Mouse (Mus musculus) limb, embryonic 15.5 days (tissue): ENCODE measurements at regions not wholly inside any gene's neighbourhood (a gene's known extent, or its start where the extent isn't known, plus 50 kb on each side); places are given as distances from the start of the nearest gene placed in this dataset.

Source experiments
- ATAC-seq: fragments of 200-750 bp; cut with Nextera tagmentation; 2 replicates; pipeline ENCODE4 v1.8.0; 2017; ENCODE audit warnings: low read depth, moderate TSS enrichment; ENCODE audit not compliant: insufficient number of reproducible peaks, low FRiP score, low TSS enrichment
- H3K27ac ChIP-seq: fragments of 300-500 bp; sonication (generic); 2 replicates; pipeline ENCODE4 v1.5.1; 2015; ENCODE audit warnings: moderate library complexity, mild to moderate bottlenecking, inconsistent platforms
- H3K27me3 ChIP-seq: fragments of 300-500 bp; sonication (generic); 2 replicates; pipeline ENCODE4 v1.6.1; 2015; ENCODE audit warnings: inconsistent platforms
- H3K36me3 ChIP-seq: fragments of 300-500 bp; sonication (generic); 2 replicates; pipeline ENCODE4 v1.6.1; 2015; ENCODE audit warnings: inconsistent platforms
- H3K4me1 ChIP-seq: fragments of 300-500 bp; sonication (generic); 2 replicates; pipeline ENCODE4 v1.6.1; 2015; ENCODE audit warnings: inconsistent platforms
- H3K4me2 ChIP-seq: fragments of 300-500 bp; sonication (generic); 2 replicates; pipeline ENCODE4 v1.6.1; 2015; ENCODE audit warnings: mild to moderate bottlenecking, inconsistent platforms
- H3K4me3 ChIP-seq: fragments of 300-500 bp; sonication (generic); 2 replicates; pipeline ENCODE4 v1.5.1; 2015; ENCODE audit warnings: mild to moderate bottlenecking, inconsistent platforms
- H3K9ac ChIP-seq: fragments of 300-500 bp; sonication (generic); 2 replicates; pipeline ENCODE4 v1.6.1; 2015; ENCODE audit warnings: inconsistent platforms
- H3K9me3 ChIP-seq: fragments of 300-500 bp; sonication (generic); 2 replicates; pipeline ENCODE4 v1.6.1; 2016; ENCODE audit warnings: inconsistent platforms
- WGBS: fragments of 180-500 bp; shearing (Covaris S2); methylation state at CpG from one replicate; pipeline ENCODE4 v1.1.7; 2015; 5-methylcytosine and 5-hydroxymethylcytosine counted together

- 33% methylated on average over 3 of the region's 3 CpGs for WGBS
- no peaks in the 10 kb centered on the region for H3K36me3 ChIP-seq
- H3K4me2 ChIP-seq: no peak overlapping the region
- H3K27me3 ChIP-seq: no peaks in the 10 kb centered on the region
- H3K9me3 ChIP-seq: no peaks in the 10 kb centered on the region; the same call in 1 of the 2 replicates
- no peak overlapping the region for H3K9ac ChIP-seq
- H3K27ac ChIP-seq: no peak overlapping the region
- H3K4me3 ChIP-seq: no peak overlapping the region
- peaks cover 3% of the 10 kb centered on the region for H3K4me1 ChIP-seq
- no peak for ATAC-seq
These were observed 92.0 kb upstream of the Zfp644 start for GRCm38 (mm10) chr5:106789136-106789535.

GRCm38 (mm10) chr5:106785065-106785464 is 88.0 kb upstream of the Zfp644 start:
- Histone ChIP-seq H3K36me3 (no peaks in the 10 kb centered on the region), H3K9me3 (no peaks in the 10 kb centered on the region; the same call in 1 of the 2 replicates), H3K4me3 (no peak overlapping the region), H3K27ac (no peak overlapping the region), H3K4me1 (peaks cover 8% of the 10 kb centered on the region), H3K4me2 (no peak overlapping the region), H3K9ac (no peak overlapping the region), H3K27me3 (no peaks in the 10 kb centered on the region)
- 88% methylated on average over 2 of the region's 2 CpGs for WGBS
- ATAC-seq: no peak

GRCm38 (mm10) chr5:106783864-106784609 is 87.0 kb upstream of the Zfp644 start:
- Histone ChIP-seq H3K4me2 (peak overlapping the region; percentile 46), H3K27ac (no peak overlapping the region), H3K36me3 (no peaks in the 10 kb centered on the region), H3K9me3 (no peaks in the 10 kb centered on the region; the same call in 1 of the 2 replicates), H3K4me3 (peak overlapping the region; percentile 23), H3K9ac (no peak overlapping the region), H3K4me1 (peaks cover 8% of the 10 kb centered on the region), H3K27me3 (no peaks in the 10 kb centered on the region)
- ATAC-seq: no peak
- 13% methylated on average over 11 of the region's 11 CpGs for WGBS

- WGBS: 90% methylated on average over 10 of the region's 10 CpGs
- H3K27ac ChIP-seq: no peak overlapping the region
- ATAC-seq: no peak
- no peaks in the 10 kb centered on the region; the same call in 1 of the 2 replicates for H3K9me3 ChIP-seq
- H3K36me3 ChIP-seq: no peaks in the 10 kb centered on the region
- H3K9ac ChIP-seq: no peak overlapping the region
- H3K4me3 ChIP-seq: no peak overlapping the region
- no peaks in the 10 kb centered on the region for H3K27me3 ChIP-seq
- H3K4me1 ChIP-seq: peaks cover 8% of the 10 kb centered on the region
- no peak overlapping the region for H3K4me2 ChIP-seq
These were observed 83.7 kb upstream of the Zfp644 start for GRCm38 (mm10) chr5:106780749-106781148.

GRCm38 (mm10) chr5:106778176-106778781 is 81.2 kb upstream of the Zfp644 start:
- Histone ChIP-seq H3K9ac (no peak overlapping the region), H3K4me3 (no peak overlapping the region), H3K27ac (no peak overlapping the region), H3K27me3 (no peaks in the 10 kb centered on the region), H3K9me3 (no peaks in the 10 kb centered on the region), H3K4me2 (no peak overlapping the region), H3K36me3 (no peaks in the 10 kb centered on the region), H3K4me1 (peaks cover 2% of the 10 kb centered on the region; the same call in 1 of the 2 replicates)
- no peak for ATAC-seq
- WGBS: 35% methylated on average over 8 of the region's 8 CpGs

- no peaks in the 10 kb centered on the region for H3K36me3 ChIP-seq
- no peaks in the 10 kb centered on the region for H3K9me3 ChIP-seq
- no peak overlapping the region for H3K4me2 ChIP-seq
- no peak overlapping the region for H3K27ac ChIP-seq
- no peak for ATAC-seq
- H3K4me3 ChIP-seq: no peak overlapping the region
- H3K9ac ChIP-seq: no peak overlapping the region
- whole genome bisulfite sequencing: 49% methylated on average over 5 of the region's 5 CpGs
- H3K27me3 ChIP-seq: no peaks in the 10 kb centered on the region
- peaks cover 8% of the 10 kb centered on the region; the same call in 1 of the 2 replicates for H3K4me1 ChIP-seq
These were observed 78.1 kb upstream of the Zfp644 start for GRCm38 (mm10) chr5:106775010-106775693.

- Histone ChIP-seq H3K4me1 (peaks cover 8% of the 10 kb centered on the region; the same call in 1 of the 2 replicates), H3K4me3 (no peak overlapping the region), H3K27me3 (no peaks in the 10 kb centered on the region), H3K4me2 (no peak overlapping the region), H3K36me3 (no peaks in the 10 kb centered on the region), H3K9ac (no peak overlapping the region), H3K9me3 (no peaks in the 10 kb centered on the region), H3K27ac (peak overlapping the region; percentile 30; the same call in 1 of the 2 replicates)
- ATAC-seq: no peak
- 42% methylated on average over 3 of the region's 3 CpGs for WGBS
These were observed 76.3 kb upstream of the Zfp644 start for GRCm38 (mm10) chr5:106773201-106773934.

- Histone ChIP-seq H3K4me2 (no peak overlapping the region), H3K9ac (no peak overlapping the region), H3K4me1 (peaks cover 8% of the 10 kb centered on the region; the same call in 1 of the 2 replicates), H3K4me3 (no peak overlapping the region), H3K9me3 (no peaks in the 10 kb centered on the region), H3K36me3 (no peaks in the 10 kb centered on the region), H3K27me3 (no peaks in the 10 kb centered on the region), H3K27ac (no peak overlapping the region)
- no peak for ATAC-seq
- WGBS: 74% methylated on average over 1 of the region's 1 CpGs
These were observed 73.9 kb upstream of the Zfp644 start for GRCm38 (mm10) chr5:106771029-106771428.

- no peak overlapping the region for H3K9ac ChIP-seq
- no peak overlapping the region for H3K4me2 ChIP-seq
- 79% methylated on average over 3 of the region's 3 CpGs for WGBS
- H3K9me3 ChIP-seq: no peaks in the 10 kb centered on the region
- ATAC-seq: no peak
- no peaks in the 10 kb centered on the region for H3K4me1 ChIP-seq
- no peaks in the 10 kb centered on the region for H3K36me3 ChIP-seq
- no peaks in the 10 kb centered on the region for H3K27me3 ChIP-seq
- H3K27ac ChIP-seq: no peak overlapping the region
- no peak overlapping the region for H3K4me3 ChIP-seq
These were observed 68.2 kb upstream of the Zfp644 start for GRCm38 (mm10) chr5:106765335-106765734.

GRCm38 (mm10) chr5:106763283-106763682 is 66.2 kb upstream of the Zfp644 start:
- Histone ChIP-seq H3K27ac (no peak overlapping the region), H3K4me3 (no peak overlapping the region), H3K9me3 (no peaks in the 10 kb centered on the region), H3K36me3 (no peaks in the 10 kb centered on the region), H3K4me2 (no peak overlapping the region), H3K27me3 (peaks cover 11% of the 10 kb centered on the region), H3K9ac (no peak overlapping the region), H3K4me1 (no peaks in the 10 kb centered on the region)
- WGBS: 26% methylated on average over 3 of the region's 3 CpGs
- no peak for ATAC-seq

GRCm38 (mm10) chr5:106758036-106758435 is 60.9 kb upstream of the Zfp644 start:
- Histone ChIP-seq H3K27me3 (peaks cover 30% of the 10 kb centered on the region), H3K4me3 (no peak overlapping the region), H3K9me3 (no peaks in the 10 kb centered on the region), H3K36me3 (no peaks in the 10 kb centered on the region), H3K9ac (no peak overlapping the region), H3K4me2 (no peak overlapping the region), H3K27ac (no peak overlapping the region), H3K4me1 (peaks cover 11% of the 10 kb centered on the region; the same call in 1 of the 2 replicates)
- WGBS: 6% methylated on average over 16 of the region's 16 CpGs
- ATAC-seq: no peak
